Mouse (Mus musculus) adipocyte (in vitro differentiated cells): ENCODE measurements around the gene Sgcd.

Experiments used
- DNase-seq: peaks from one replicate; pipeline ENCODE4 v3.0.0-alpha.2; 2016; ENCODE audit warnings: low spot score

Sgcd gene

GRCm38 (mm10) chr11:47139271-47139670 is 849.5 kb downstream of the Sgcd start:
- DNase-seq = peak; percentile 15

- no peak for DNase-seq
These were observed 856.4 kb downstream of the Sgcd start for GRCm38 (mm10) chr11:47132410-47132809.

DNA sequence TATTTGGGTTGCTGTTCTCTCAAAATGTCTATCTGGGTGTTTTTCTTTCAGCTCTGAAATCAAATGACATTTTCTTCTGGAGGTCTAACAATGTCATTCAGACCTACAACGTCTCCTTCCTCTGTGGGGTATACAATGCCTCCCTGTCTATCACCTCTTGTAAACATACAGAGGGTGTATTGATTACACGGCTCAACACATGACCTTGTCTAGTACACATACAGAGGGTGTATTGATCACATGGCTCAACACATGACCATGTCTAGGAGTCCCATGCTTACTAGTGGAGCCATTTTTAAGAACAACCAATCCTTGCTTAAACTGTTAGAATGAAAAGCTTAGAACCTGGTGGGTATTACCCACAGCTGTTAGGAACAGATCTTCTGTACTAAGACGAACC is 858.3 kb downstream of the Sgcd start:
- no peak for DNase-seq

GRCm38 (mm10) chr11:47129992-47130391 is 858.8 kb downstream of the Sgcd start:
- peak; percentile 18 for DNase-seq

DNA sequence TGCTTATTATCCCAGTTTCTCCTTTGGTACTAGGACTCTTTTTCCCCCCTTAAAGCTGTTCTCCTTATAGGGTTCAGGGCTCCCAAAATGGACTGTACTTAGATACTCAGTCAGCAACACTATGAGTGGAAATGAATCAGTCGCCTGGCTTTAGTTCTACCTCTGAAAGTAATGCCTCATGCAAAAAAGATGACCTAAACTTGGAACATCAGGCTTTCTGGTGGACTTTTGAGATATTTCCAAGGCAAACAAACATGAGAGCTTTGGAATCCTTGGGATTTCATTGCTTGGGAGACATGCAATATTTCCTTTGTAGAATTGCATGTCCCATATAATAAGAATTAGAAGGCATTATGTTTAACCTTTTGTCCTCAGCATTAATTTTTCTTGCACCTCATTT is 859.6 kb downstream of the Sgcd start:
- peak; percentile 68 for DNase-seq

DNA sequence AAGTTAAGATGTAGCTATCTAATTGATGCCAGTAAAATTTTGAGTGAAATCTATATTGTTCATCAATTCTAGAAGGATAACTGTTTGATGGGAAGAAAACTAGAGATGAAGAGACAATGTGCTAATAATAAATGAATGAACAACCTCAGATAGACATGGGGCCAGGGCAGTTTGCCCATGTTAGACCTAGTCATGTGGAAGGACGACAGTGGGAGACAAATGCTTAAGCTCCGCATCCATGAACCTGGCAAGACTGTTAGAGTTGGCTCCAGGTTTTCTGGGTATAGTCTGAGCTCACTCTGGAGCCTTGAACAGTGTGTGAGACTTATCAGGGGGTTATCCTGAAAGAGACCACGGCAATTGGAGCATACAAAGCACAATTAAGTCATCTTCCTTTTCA is 860.4 kb downstream of the Sgcd start:
- DNase-seq = no peak

DNA sequence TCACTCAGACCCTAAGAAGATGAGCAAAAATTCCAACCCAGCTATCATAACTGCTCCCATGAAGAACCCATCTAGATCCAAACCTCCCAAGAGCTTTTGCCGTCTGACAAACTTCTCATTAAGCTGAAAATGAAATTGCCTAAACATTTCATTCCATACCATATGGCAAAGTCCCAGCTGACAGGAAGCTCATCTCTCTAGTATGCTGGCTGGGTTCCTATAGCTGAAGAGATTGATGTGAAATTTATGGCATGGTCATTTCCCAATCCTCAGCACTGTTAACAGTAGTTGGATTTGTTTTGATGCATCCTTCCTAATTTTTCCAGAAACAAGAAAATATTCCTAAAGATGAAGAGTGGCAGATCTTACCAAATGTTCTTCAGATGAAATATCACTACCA is 867.9 kb downstream of the Sgcd start:
- DNase-seq = no peak

DNA sequence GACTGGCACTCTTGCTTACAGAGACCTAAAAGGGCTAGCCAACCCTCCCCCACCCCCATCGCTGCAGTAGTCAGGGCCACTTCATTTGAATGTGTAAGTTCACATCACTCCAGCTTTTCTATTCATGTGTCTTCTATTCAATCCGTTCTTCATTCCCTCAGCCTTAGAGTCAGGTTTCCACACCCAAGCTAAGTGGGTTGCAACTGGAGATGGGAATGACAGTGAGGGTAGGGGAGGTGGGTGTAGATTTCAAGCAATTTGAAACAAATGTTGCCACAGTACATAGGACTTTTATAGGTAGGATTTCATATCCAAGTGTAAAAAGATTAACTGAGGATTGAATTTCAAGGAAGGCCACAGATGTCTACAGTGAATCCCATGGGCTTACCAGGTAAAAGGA is 870.9 kb downstream of the Sgcd start:
- DNase-seq = no peak

- DNase-seq = no peak
These were observed 874.4 kb downstream of the Sgcd start for GRCm38 (mm10) chr11:47114366-47114765.

DNA sequence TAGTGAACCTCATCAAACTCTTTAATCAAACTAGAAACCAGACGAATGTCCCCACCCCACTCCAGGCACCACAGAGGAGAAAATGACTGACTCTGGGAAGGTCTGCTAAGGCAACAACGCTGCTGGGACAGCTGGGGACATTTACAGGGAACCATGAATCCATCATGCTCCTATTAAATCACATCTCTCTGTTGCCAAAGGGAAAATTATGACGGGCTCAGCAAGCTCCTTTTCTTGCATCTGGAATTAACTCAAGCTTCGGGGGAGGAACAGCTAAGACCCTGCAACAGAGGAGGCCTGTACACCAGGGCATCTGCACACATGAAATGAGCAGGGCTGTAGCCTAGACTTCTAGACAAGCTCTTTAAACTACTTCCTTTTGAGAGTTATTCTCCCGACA is 875.7 kb downstream of the Sgcd start:
- no peak for DNase-seq

GRCm38 (mm10) chr11:47110314-47110713 is 878.5 kb downstream of the Sgcd start:
- peak; percentile 7 for DNase-seq

- no peak for DNase-seq
These were observed 881.1 kb downstream of the Sgcd start for GRCm38 (mm10) chr11:47107661-47108060.

GRCm38 (mm10) chr11:47093296-47093912 is 895.4 kb downstream of the Sgcd start:
- peak; percentile 5 for DNase-seq

GRCm38 (mm10) chr11:47082517-47082916 is 906.3 kb downstream of the Sgcd start:
- no peak for DNase-seq

- DNase-seq = no peak
These were observed 915.2 kb downstream of the Sgcd start for GRCm38 (mm10) chr11:47073538-47073937.

- peak; percentile 12 for DNase-seq
These were observed 917.6 kb downstream of the Sgcd start for GRCm38 (mm10) chr11:47071161-47071560.

- DNase-seq = no peak
These were observed 918.9 kb downstream of the Sgcd start for GRCm38 (mm10) chr11:47069769-47070384.

DNA sequence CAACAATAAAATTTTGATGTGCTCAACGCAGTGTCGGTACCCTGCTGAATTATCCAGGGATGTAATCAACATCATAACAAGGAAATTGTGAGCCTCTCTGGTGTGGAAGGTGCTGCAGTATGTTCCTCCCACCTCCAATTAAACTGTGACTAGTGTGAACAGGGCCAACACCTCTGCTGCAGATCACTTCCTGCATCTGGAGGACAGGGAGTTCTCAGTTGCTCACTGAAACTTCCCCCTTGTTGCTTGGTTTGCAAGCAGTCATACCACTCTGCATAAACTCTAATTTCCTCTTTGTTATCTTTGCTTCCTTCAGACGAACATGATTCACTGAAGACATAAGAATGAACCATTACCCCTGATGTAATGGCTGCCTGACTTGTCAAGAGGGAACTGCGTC is 925.1 kb downstream of the Sgcd start:
- DNase-seq = no peak

GRCm38 (mm10) chr11:47050390-47050789 is 938.4 kb downstream of the Sgcd start:
- DNase-seq = no peak

- no peak for DNase-seq
These were observed 939.0 kb downstream of the Sgcd start for GRCm38 (mm10) chr11:47049756-47050155.

DNA sequence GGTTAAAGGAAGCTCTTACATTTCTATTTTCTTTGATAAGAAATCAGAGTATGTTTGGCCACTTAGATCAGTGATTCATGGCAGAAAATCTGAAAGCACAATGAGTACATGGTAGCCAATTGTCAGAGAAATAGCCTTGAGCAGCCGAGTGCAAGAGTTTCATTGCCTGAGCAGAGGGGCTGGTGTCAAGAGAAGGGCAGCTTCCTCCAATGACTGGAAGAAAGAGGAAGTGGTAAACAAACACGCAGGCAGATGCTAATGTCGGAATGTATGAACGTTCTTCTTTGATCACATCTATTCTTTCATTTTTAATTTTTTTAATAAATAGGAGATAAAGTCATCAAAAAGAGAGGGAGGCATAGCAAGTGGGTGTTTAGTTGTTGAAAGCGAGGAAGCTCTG is 956.5 kb downstream of the Sgcd start:
- no peak for DNase-seq

DNA sequence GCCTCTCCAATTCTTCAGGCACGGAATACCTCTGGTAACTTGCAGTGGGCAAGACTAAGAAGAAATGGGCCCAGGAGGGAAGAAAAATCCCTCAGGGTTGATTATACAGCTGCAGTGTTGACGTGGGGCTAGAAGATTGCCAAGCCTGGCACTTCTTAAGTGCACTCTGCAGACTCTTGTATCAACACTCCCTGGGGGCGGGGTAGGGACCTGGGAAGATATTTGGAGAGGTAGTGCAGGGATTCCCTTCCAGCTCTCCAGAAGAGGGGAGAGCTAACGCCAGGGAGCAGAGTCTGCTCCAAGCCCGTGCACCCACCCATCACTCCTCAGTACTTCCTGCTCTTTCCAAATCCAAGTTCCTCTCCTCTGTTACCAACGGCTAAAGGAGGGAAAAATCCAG is 967.9 kb downstream of the Sgcd start:
- DNase-seq = no peak

DNA sequence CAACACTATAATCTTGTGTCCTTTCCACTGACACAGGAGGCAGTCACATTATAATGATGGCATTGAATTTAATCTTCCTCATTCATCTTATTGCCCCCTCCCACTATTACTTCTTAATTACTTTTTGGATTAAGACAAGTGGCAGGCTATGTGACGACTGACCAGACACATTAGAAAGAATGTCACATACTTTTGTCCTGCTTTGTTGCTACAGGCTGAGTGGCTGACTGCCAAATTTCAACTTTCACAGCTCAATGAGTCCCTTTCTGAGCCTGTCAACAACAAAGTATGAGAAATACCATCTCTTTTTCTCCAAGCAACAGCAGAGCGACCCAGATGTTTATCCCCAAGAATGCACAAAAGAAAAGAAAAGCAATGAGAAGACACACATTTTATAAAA is 970.6 kb downstream of the Sgcd start:
- peak; percentile 62 for DNase-seq

- DNase-seq = no peak
These were observed 973.1 kb downstream of the Sgcd start for GRCm38 (mm10) chr11:47015683-47016082.
